Mouse (Mus musculus): ENCODE measurements around the gene Nckap5. TPM values are rescaled to one million over a fixed set of nuclear protein-coding genes. Genes with fewer than 3 reads are reported as not detected.

Nckap5 gene
- polyA plus RNA-seq, 1 experiment: 0.09 TPM

- Histone ChIP-seq H3K9me3 (replicated peaks; ENCODE audit: control insufficient read depth, insufficient read depth, low read length, poor library complexity, severe bottlenecking) (no peaks in the 10 kb centered on the region), H3K27ac (ENCODE audit: insufficient read depth, low read length) (no peak overlapping the region), H3K4me3 (ENCODE audit: low read depth, low read length) (no peak overlapping the region), H3K27me3 (ENCODE audit: control insufficient read depth, insufficient read depth, low read length, poor library complexity, severe bottlenecking) (no peaks in the 10 kb centered on the region), H3K4me1 (ENCODE audit: control insufficient read depth, insufficient read depth, low read length) (no peaks in the 10 kb centered on the region), H3K36me3 (ENCODE audit: control insufficient read depth, insufficient read depth, low read length, poor library complexity, severe bottlenecking) (no peaks in the 10 kb centered on the region), H3K9ac (ENCODE audit: low read depth, poor library complexity, severe bottlenecking) (no peak overlapping the region)
- TF ChIP-seq POLR2A (IDR thresholded peaks at IDR 0.05; ENCODE audit: insufficient read depth, low read length) (no peak), CTCF (IDR thresholded peaks at IDR 0.05; ENCODE audit: low read depth, low read length) (no peak), EP300 (IDR thresholded peaks at IDR 0.05; ENCODE audit: insufficient read depth, low read depth, low read length) (no peak)
Measured at GRCm38 (mm10) chr1:126731691-126732090, 98.9 kb downstream of the Nckap5 start.

GRCm38 (mm10) chr1:126726400-126727055, 104.1 kb downstream of the Nckap5 start:
- TF ChIP-seq CTCF (IDR thresholded peaks at IDR 0.05; ENCODE audit: low read depth, low read length): no peak
- no peaks in the 10 kb centered on the region for H3K9me3 ChIP-seq (replicated peaks; ENCODE audit: control insufficient read depth, insufficient read depth, low read length, poor library complexity, severe bottlenecking)
- no peaks in the 10 kb centered on the region for H3K4me1 ChIP-seq (ENCODE audit: control insufficient read depth, insufficient read depth, low read length)
- no peaks in the 10 kb centered on the region for H3K27me3 ChIP-seq (ENCODE audit: control insufficient read depth, insufficient read depth, low read length, poor library complexity, severe bottlenecking)
- no peak overlapping the region for H3K27ac ChIP-seq (ENCODE audit: insufficient read depth, low read length)
- H3K36me3 ChIP-seq (ENCODE audit: control insufficient read depth, insufficient read depth, low read length, poor library complexity, severe bottlenecking): no peaks in the 10 kb centered on the region
- no peak overlapping the region for H3K9ac ChIP-seq (ENCODE audit: low read depth, poor library complexity, severe bottlenecking)
- no peak overlapping the region for H3K4me3 ChIP-seq (ENCODE audit: low read depth, low read length)

- TF ChIP-seq CTCF (IDR thresholded peaks at IDR 0.05; ENCODE audit: low read depth, low read length): no peak
- no peak for TF ChIP-seq POLR2A (IDR thresholded peaks at IDR 0.05; ENCODE audit: insufficient read depth, low read length)
- TF ChIP-seq EP300 (IDR thresholded peaks at IDR 0.05; ENCODE audit: insufficient read depth, low read depth, low read length): no peak
- H3K4me3 ChIP-seq (ENCODE audit: low read depth, low read length): no peak overlapping the region
- no peaks in the 10 kb centered on the region for H3K36me3 ChIP-seq (ENCODE audit: control insufficient read depth, insufficient read depth, low read length, poor library complexity, severe bottlenecking)
- H3K4me1 ChIP-seq (ENCODE audit: control insufficient read depth, insufficient read depth, low read length): no peaks in the 10 kb centered on the region
- no peaks in the 10 kb centered on the region for H3K27me3 ChIP-seq (ENCODE audit: control insufficient read depth, insufficient read depth, low read length, poor library complexity, severe bottlenecking)
- H3K9ac ChIP-seq (ENCODE audit: low read depth, poor library complexity, severe bottlenecking): no peak overlapping the region
- no peaks in the 10 kb centered on the region for H3K9me3 ChIP-seq (replicated peaks; ENCODE audit: control insufficient read depth, insufficient read depth, low read length, poor library complexity, severe bottlenecking)
- H3K27ac ChIP-seq (ENCODE audit: insufficient read depth, low read length): no peak overlapping the region
Measured at GRCm38 (mm10) chr1:126725628-126726367, 104.8 kb downstream of the Nckap5 start.

- H3K27me3 ChIP-seq (ENCODE audit: control insufficient read depth, insufficient read depth, low read length, poor library complexity, severe bottlenecking): no peaks in the 10 kb centered on the region
- H3K9me3 ChIP-seq (replicated peaks; ENCODE audit: control insufficient read depth, insufficient read depth, low read length, poor library complexity, severe bottlenecking): no peaks in the 10 kb centered on the region
- H3K36me3 ChIP-seq (ENCODE audit: control insufficient read depth, insufficient read depth, low read length, poor library complexity, severe bottlenecking): no peaks in the 10 kb centered on the region
- H3K27ac ChIP-seq (ENCODE audit: insufficient read depth, low read length): no peak overlapping the region
- TF ChIP-seq EP300 (IDR thresholded peaks at IDR 0.05; ENCODE audit: insufficient read depth, low read depth, low read length) (no peak), CTCF (IDR thresholded peaks at IDR 0.05; ENCODE audit: low read depth, low read length) (no peak), POLR2A (IDR thresholded peaks at IDR 0.05; ENCODE audit: insufficient read depth, low read length) (no peak)
- H3K4me3 ChIP-seq (ENCODE audit: low read depth, low read length): no peak overlapping the region
- no peaks in the 10 kb centered on the region for H3K4me1 ChIP-seq (ENCODE audit: control insufficient read depth, insufficient read depth, low read length)
- H3K9ac ChIP-seq (ENCODE audit: low read depth, poor library complexity, severe bottlenecking): no peak overlapping the region
Measured at GRCm38 (mm10) chr1:126721917-126722316, 108.7 kb downstream of the Nckap5 start.

- no peak overlapping the region for H3K9ac ChIP-seq (ENCODE audit: low read depth, poor library complexity, severe bottlenecking)
- no peaks in the 10 kb centered on the region for H3K36me3 ChIP-seq (ENCODE audit: control insufficient read depth, insufficient read depth, low read length, poor library complexity, severe bottlenecking)
- TF ChIP-seq EP300 (IDR thresholded peaks at IDR 0.05; ENCODE audit: insufficient read depth, low read depth, low read length) (no peak), POLR2A (IDR thresholded peaks at IDR 0.05; ENCODE audit: insufficient read depth, low read length) (no peak), CTCF (IDR thresholded peaks at IDR 0.05; ENCODE audit: low read depth, low read length) (no peak)
Measured at GRCm38 (mm10) chr1:126719733-126720348, 110.8 kb downstream of the Nckap5 start.

GRCm38 (mm10) chr1:126706611-126707010, 124.0 kb downstream of the Nckap5 start:
- H3K4me1 ChIP-seq (ENCODE audit: control insufficient read depth, insufficient read depth, low read length): no peaks in the 10 kb centered on the region
- H3K27me3 ChIP-seq (ENCODE audit: control insufficient read depth, insufficient read depth, low read length, poor library complexity, severe bottlenecking): no peaks in the 10 kb centered on the region; the same call in 1 of the 2 replicates
- TF ChIP-seq POLR2A (IDR thresholded peaks at IDR 0.05; ENCODE audit: insufficient read depth, low read length): no peak
- TF ChIP-seq CTCF (IDR thresholded peaks at IDR 0.05; ENCODE audit: low read depth, low read length): no peak
- no peak for TF ChIP-seq EP300 (IDR thresholded peaks at IDR 0.05; ENCODE audit: insufficient read depth, low read depth, low read length)
- H3K4me3 ChIP-seq (ENCODE audit: low read depth, low read length): no peak overlapping the region
- no peak overlapping the region for H3K9ac ChIP-seq (ENCODE audit: low read depth, poor library complexity, severe bottlenecking)
- H3K9me3 ChIP-seq (replicated peaks; ENCODE audit: control insufficient read depth, insufficient read depth, low read length, poor library complexity, severe bottlenecking): no peaks in the 10 kb centered on the region; the same call in 1 of the 2 replicates
- no peaks in the 10 kb centered on the region for H3K36me3 ChIP-seq (ENCODE audit: control insufficient read depth, insufficient read depth, low read length, poor library complexity, severe bottlenecking)
- H3K27ac ChIP-seq (ENCODE audit: insufficient read depth, low read length): no peak overlapping the region

More at GRCm38 (mm10) chr1:126719733-126720348, 110.8 kb downstream of the Nckap5 start:
- no peaks in the 10 kb centered on the region for H3K27me3 ChIP-seq (ENCODE audit: control insufficient read depth, insufficient read depth, low read length, poor library complexity, severe bottlenecking)
- no peaks in the 10 kb centered on the region for H3K9me3 ChIP-seq (replicated peaks; ENCODE audit: control insufficient read depth, insufficient read depth, low read length, poor library complexity, severe bottlenecking)
- H3K4me1 ChIP-seq (ENCODE audit: control insufficient read depth, insufficient read depth, low read length): no peaks in the 10 kb centered on the region
- no peak overlapping the region for H3K4me3 ChIP-seq (ENCODE audit: low read depth, low read length)
- H3K27ac ChIP-seq (ENCODE audit: insufficient read depth, low read length): no peak overlapping the region

Data from ES-Bruce4 (cell line).